ENCODE assay signal across 7 mouse cellular contexts in genomic region chr1:55239237-55239636, GRCm38 (mm10). TPM values are rescaled to one million over a fixed set of nuclear protein-coding genes. Genes with fewer than 3 reads are reported as not detected.
DNase-seq lines count a peak whose midpoint lies in the region; ATAC-seq lines count a peak whose summit lies in the region.

No protein-coding gene starts in this region.

- ATAC-seq in heart, embryonic 14.5 days (ENCODE audit: insufficient number of reproducible peaks, insufficient read depth, low FRiP score, low read depth), result no peak

- H3K9ac ChIP-seq in heart, embryonic 14.5 days (ENCODE audit: low read length), result peak overlapping the region; percentile 86; the same call in 1 of the 2 replicates

- peak overlapping the region in 1 of 2 experiments; percentile 88; a peak in 2 of 4 replicates for H3K4me3 ChIP-seq in heart, embryonic 14.5 days (ENCODE audit: control insufficient read depth in 1 of 2, insufficient read depth in 1 of 2, low read depth in 1 of 2, low read length in 2 of 2)
- peak overlapping the region; percentile 87 for H3K4me3 ChIP-seq in midbrain, embryonic 10.5 days

- peak; percentile 39 to 63 for DNase-seq in spleen, postnatal 36 days (ENCODE audit: low spot score in 2 of 2)
- no peak for DNase-seq in spleen, adult 18-20 months
- peak; percentile 25 to 55 for DNase-seq in cerebellum, postnatal 25 days
- peak; percentile 34 to 48 for DNase-seq in kidney, postnatal 4 days
- DNase-seq in midbrain, embryonic 10.5 days (ENCODE audit: low spot score), result peak; percentile 41
- peak; percentile 59 for DNase-seq in thymus, postnatal 14 days

- H3K4me2 ChIP-seq in heart, embryonic 14.5 days (ENCODE audit: low read length), result peak overlapping the region; percentile 99

- H3K27me3 ChIP-seq in heart, embryonic 14.5 days (ENCODE audit: control insufficient read depth, insufficient read depth, low read length), result no peaks in the 10 kb centered on the region
- no peaks in the 10 kb centered on the region for H3K27me3 ChIP-seq in midbrain, embryonic 10.5 days (ENCODE audit: low read depth, poor library complexity, severe bottlenecking)

- 2% methylated on average over 1 of the region's 1 CpGs for whole genome bisulfite sequencing in heart, embryonic 14.5 days
- 0% methylated on average over 1 of the region's 1 CpGs for WGBS in midbrain, embryonic 10.5 days

- H3K4me1 ChIP-seq in heart, embryonic 14.5 days (ENCODE audit: control insufficient read depth in 2 of 2, insufficient read depth in 2 of 2, low read length in 2 of 2), result peaks cover 5 to 15% of the 10 kb centered on the region in 2 experiments; a peak in 3 of 4 replicates
- peaks cover 50% of the 10 kb centered on the region for H3K4me1 ChIP-seq in midbrain, embryonic 10.5 days

- no peaks in the 10 kb centered on the region for H3K9me3 ChIP-seq in heart, embryonic 14.5 days (ENCODE audit: control insufficient read depth, low read length)
- no peaks in the 10 kb centered on the region for H3K9me3 ChIP-seq in midbrain, embryonic 10.5 days (replicated peaks)

- no peak overlapping the region for H3K27ac ChIP-seq in heart, embryonic 14.5 days (replicated peaks in 1 of 2; ENCODE audit: control insufficient read depth in 1 of 2, insufficient read depth in 1 of 2, low read depth in 2 of 2, low read length in 2 of 2)
- H3K27ac ChIP-seq in midbrain, embryonic 10.5 days (replicated peaks), result no peak overlapping the region

- H3K36me3 ChIP-seq in heart, embryonic 14.5 days (ENCODE audit: control insufficient read depth, insufficient read depth, low read length), result no peaks in the 10 kb centered on the region
- no peaks in the 10 kb centered on the region for H3K36me3 ChIP-seq in midbrain, embryonic 10.5 days

RNA-seq across cellular contexts. Expression of gene Mars2, which starts 2.3 kb away (rescaled TPM):
- 3.6 TPM in 2 replicates for polyA plus RNA-seq in heart, embryonic 14.5 days (2014; fragmentation: Nextera tagmentation; extraction: Ambion mirVana)
- 2.8 and 3.2 TPM in 2 replicates for polyA plus RNA-seq in midbrain, embryonic 10.5 days (2016; fragmentation: Nextera tagmentation; extraction: Ambion mirVana)

RNA-seq across cellular contexts. Expression of gene Rftn2, which starts 12.7 kb away (rescaled TPM):
- 8.2 and 9.2 TPM in 2 replicates for polyA plus RNA-seq in heart, embryonic 14.5 days (2014; fragmentation: Nextera tagmentation; extraction: Ambion mirVana)
- 5.8 TPM in 2 replicates for polyA plus RNA-seq in midbrain, embryonic 10.5 days (2016; fragmentation: Nextera tagmentation; extraction: Ambion mirVana)

Comparison
In these comparisons a context has a peak if more than half of its experiments do, and no peak if none do; other contexts are left out.
1. DNase-seq: peak in spleen, postnatal 36 days (2 of 2), cerebellum, postnatal 25 days (2 of 2), kidney, postnatal 4 days (2 of 2), midbrain, embryonic 10.5 days (single experiment) and thymus, postnatal 14 days (single experiment); none in spleen, adult 18-20 months (0 of 2).